Mouse (Mus musculus) erythroblast, embryonic 14.5 days (primary cell): ENCODE measurements around the gene Vsx1.

Experiments used
- GATA1 ChIP-seq: IDR thresholded peaks from 2 replicates; pipeline ENCODE4 v1.6.1; 2012; ENCODE audit warnings: low read length, inconsistent platforms, mixed read lengths
- TAL1 ChIP-seq: IDR thresholded peaks from 3 replicates; pipeline ENCODE4 v1.6.1; 2012; ENCODE audit warnings: low read length, inconsistent platforms, mixed read lengths

GRCm38 (mm10) chr2:150685389-150685788 is 3.8 kb downstream of the Vsx1 start:
- TF ChIP-seq GATA1 (no peak), TAL1 (no peak)
